Mouse (Mus musculus) ZHBTc4 (cell line): ENCODE measurements around the gene Gm8271.
"Not testable (repeated sequence)": the region's sequence is repeated elsewhere in the genome, so short reads cannot be mapped to it uniquely, and the experiment has no call there.

Experiments used
- DNase-seq: peaks from one replicate; pipeline ENCODE4 v3.0.0-alpha.2; 2011; ENCODE audit warnings: low read depth, low spot score

Gene Gm8271

DNA sequence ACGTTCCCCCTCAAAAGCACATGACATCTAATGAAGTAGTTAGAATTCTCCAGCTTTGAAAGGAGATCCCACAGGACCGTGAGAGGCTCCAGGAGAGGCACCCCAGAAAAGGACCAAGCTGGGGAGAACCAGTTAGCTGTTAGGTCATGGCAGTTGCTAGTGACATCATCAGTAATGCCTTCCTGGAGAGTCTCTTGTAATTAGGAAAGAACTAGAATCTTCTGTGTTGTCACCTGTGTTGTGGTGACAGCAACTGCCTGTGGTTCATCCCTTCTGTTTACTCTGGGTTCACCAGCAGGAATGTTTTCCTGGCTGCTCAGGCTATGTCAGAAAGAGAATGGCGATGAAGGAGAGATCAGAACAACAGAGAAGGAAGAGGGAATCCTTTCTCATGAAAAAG, at the start of gene Gm8271:
Gene Gm8271, plus strand, starts transcription at position 301 of the 400 bp plus-strand sequence.
- DNase-seq, result not testable (repeated sequence)

DNA sequence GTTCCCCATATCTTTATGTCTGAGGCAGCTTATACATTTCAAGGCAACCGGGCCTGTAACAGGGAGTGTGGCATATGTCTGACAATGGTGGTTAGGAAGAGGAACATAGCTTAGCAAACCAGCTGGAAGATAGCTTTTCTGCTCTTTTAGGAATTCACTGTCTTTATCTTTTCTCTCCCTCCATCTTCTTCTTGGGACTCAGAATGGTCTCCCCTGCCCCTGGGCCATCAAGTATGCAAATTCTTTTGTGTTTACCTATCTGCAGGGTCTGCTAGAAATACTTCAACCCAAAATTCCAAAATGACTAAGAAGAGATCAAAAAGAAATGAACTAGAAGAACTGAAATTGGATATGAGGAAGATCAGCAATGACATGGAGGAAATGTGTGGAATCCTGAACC, 21.4 kb upstream of the Gm8271 start, which contains the start of gene Gm3317:
Gene Gm3317, plus strand, starts transcription at position 301 of the 400 bp plus-strand sequence.
- DNase-seq, result not testable (repeated sequence)
